Mouse (Mus musculus): ENCODE data around the gene Bpifb3. TPM values are rescaled to one million over a fixed set of nuclear protein-coding genes. Genes with fewer than 3 reads are reported as not detected.

Bpifb3 gene
- polyA plus RNA-seq, 1 experiment from 2014 or later: 0.10 TPM

DNA sequence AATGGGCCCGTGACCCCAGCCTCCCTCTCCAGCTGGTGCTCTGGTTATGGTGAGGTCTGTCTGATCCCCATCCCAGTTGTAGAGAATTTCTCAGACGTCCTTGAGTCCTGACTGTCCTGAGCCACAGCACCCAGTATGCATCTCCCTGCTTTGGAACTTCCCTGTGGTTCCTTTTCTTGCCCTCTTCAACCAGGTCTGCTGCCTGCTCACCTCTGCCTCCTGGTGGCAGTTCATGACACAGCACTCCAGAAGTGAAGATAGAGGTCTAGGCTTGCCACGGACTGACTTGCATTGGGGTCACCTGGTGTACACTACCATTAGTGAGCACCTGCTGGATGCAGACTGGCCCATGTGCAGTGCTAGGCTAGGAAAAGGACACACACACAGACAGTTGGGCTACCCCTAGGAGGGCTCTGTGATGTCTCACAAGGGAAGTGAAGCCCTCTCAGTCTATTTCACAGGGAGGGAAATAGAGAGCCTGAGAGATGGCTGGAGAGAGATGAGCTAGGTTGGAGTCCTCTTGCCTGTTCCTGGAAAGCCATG, 11.9 kb downstream of the Bpifb3 start:
- 47% methylated on average over 3 of the region's 3 CpGs for WGBS
- Histone ChIP-seq H3K9ac (ENCODE audit: low read depth, low read length) (no peak overlapping the region), H3K4me2 (ENCODE audit: low read depth, low read length) (no peak overlapping the region), H3K27me3 (replicated peaks; ENCODE audit: control insufficient read depth, insufficient read depth, low read length) (no peaks in the 10 kb centered on the region), H3K9me3 (ENCODE audit: control insufficient read depth, low read length) (no peaks in the 10 kb centered on the region), H3K4me3 (ENCODE audit: low read depth, low read length) (no peak overlapping the region), H3K36me3 (ENCODE audit: control insufficient read depth, insufficient read depth, low read length) (no peaks in the 10 kb centered on the region), H3K27ac (replicated peaks; ENCODE audit: low read depth, low read length) (no peak overlapping the region), H3K4me1 (ENCODE audit: control insufficient read depth, insufficient read depth, low read length) (no peaks in the 10 kb centered on the region)
- DNase-seq (ENCODE audit: low spot score) (peak; percentile 10), ATAC-seq (ENCODE audit: low read depth) (no peak)

DNA sequence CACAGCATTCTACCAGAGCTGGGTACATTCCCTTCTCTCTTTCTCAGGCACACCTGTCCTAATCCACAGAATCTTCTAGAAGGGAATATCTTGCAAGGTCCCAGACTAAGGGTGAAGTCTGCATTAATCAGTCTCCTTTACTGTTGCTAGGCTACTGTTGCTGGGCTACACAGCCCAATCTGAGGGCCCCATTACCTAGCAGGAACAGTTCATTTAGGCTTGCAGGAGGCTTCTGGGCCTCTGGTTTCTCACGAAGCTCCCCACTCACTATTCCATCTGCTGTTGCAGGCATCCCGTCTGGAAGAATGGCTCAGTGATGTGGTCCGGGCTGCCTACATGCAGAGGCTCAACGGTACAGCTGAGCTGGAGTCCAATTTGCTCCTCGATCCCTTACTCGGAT, 13.1 kb downstream of the Bpifb3 start:
- H3K4me3 ChIP-seq (ENCODE audit: low read depth, low read length): no peak overlapping the region
- no peaks in the 10 kb centered on the region for H3K9me3 ChIP-seq (ENCODE audit: control insufficient read depth, low read length)
- H3K9ac ChIP-seq (ENCODE audit: low read depth, low read length): no peak overlapping the region
- no peak overlapping the region for H3K27ac ChIP-seq (replicated peaks; ENCODE audit: low read depth, low read length)
- WGBS: 82% methylated on average over 6 of the region's 6 CpGs
- no peaks in the 10 kb centered on the region for H3K4me1 ChIP-seq (ENCODE audit: control insufficient read depth, insufficient read depth, low read length)
- no peak for DNase-seq (ENCODE audit: low spot score)
- ATAC-seq (ENCODE audit: low read depth): no peak
- no peaks in the 10 kb centered on the region for H3K36me3 ChIP-seq (ENCODE audit: control insufficient read depth, insufficient read depth, low read length)
- no peak overlapping the region for H3K4me2 ChIP-seq (ENCODE audit: low read depth, low read length)
- H3K27me3 ChIP-seq (replicated peaks; ENCODE audit: control insufficient read depth, insufficient read depth, low read length): no peaks in the 10 kb centered on the region

- 61% methylated on average over 6 of the region's 6 CpGs for WGBS
- DNase-seq (ENCODE audit: low spot score) (no peak), ATAC-seq (ENCODE audit: low read depth) (no peak)
- H3K27me3 ChIP-seq (replicated peaks; ENCODE audit: control insufficient read depth, insufficient read depth, low read length): no peaks in the 10 kb centered on the region
- no peak overlapping the region for H3K4me3 ChIP-seq (ENCODE audit: low read depth, low read length)
- H3K4me2 ChIP-seq (ENCODE audit: low read depth, low read length): no peak overlapping the region
- H3K36me3 ChIP-seq (ENCODE audit: control insufficient read depth, insufficient read depth, low read length): no peaks in the 10 kb centered on the region
- H3K27ac ChIP-seq (replicated peaks; ENCODE audit: low read depth, low read length): no peak overlapping the region
- no peak overlapping the region for H3K9ac ChIP-seq (ENCODE audit: low read depth, low read length)
- H3K4me1 ChIP-seq (ENCODE audit: control insufficient read depth, insufficient read depth, low read length): no peaks in the 10 kb centered on the region
- H3K9me3 ChIP-seq (ENCODE audit: control insufficient read depth, low read length): no peaks in the 10 kb centered on the region
Observed at GRCm38 (mm10) chr2:153933311-153933710, 15.3 kb downstream of the Bpifb3 start.

DNA sequence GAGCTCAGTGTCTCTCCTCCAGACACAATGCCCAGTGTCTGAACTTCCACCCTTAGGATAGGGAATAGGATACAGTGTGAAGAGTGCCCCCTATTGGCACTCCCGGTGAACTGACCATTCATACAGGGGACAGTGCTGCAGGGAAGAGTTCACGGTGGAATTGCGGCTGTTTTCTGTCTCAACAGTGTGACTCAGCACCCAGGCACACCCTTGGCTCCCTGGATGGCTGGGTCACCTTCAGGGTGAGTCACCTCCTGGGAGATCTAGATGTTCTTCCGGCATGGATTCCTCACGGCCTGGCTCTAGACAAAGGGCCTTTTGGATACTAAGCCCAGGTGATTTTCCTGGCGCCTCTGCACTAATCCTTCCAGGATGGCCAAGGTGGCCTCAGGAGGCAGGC, 17.3 kb downstream of the Bpifb3 start:
- DNase-seq (ENCODE audit: low spot score) (no peak), ATAC-seq (ENCODE audit: low read depth) (no peak)
- Histone ChIP-seq H3K4me2 (ENCODE audit: low read depth, low read length) (no peak overlapping the region), H3K9ac (ENCODE audit: low read depth, low read length) (no peak overlapping the region), H3K9me3 (ENCODE audit: control insufficient read depth, low read length) (no peaks in the 10 kb centered on the region), H3K27ac (replicated peaks; ENCODE audit: low read depth, low read length) (no peak overlapping the region), H3K36me3 (ENCODE audit: control insufficient read depth, insufficient read depth, low read length) (no peaks in the 10 kb centered on the region), H3K4me1 (ENCODE audit: control insufficient read depth, insufficient read depth, low read length) (no peaks in the 10 kb centered on the region), H3K4me3 (ENCODE audit: low read depth, low read length) (no peak overlapping the region), H3K27me3 (replicated peaks; ENCODE audit: control insufficient read depth, insufficient read depth, low read length) (no peaks in the 10 kb centered on the region)
- 86% methylated on average over 6 of the region's 6 CpGs for WGBS

DNA sequence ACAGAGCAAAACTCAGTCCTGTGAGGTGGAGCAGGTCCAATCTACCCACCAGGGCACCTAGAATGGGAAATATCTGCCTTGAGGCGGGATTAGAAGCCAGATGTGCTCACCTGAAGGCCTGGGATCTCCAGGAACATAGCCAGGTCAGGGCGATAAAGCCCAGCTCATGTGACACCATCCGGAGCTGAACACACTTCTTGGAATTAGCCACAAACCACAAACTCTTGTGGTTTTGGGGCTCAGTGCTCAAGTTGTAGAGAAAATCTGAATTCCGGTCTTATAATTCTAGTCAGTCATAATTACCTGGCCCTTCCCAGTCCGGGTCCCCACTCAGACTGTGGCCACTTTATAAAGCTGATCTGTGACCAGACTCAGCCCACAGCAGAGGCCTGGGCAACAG, 19.8 kb downstream of the Bpifb3 start, which contains the start of gene Bpifb4:
Gene Bpifb4 (plus strand): TSS at position 370 of the 400 bp plus-strand sequence.
- no peaks in the 10 kb centered on the region for H3K36me3 ChIP-seq (ENCODE audit: control insufficient read depth, insufficient read depth, low read length)
- H3K4me2 ChIP-seq (ENCODE audit: low read depth, low read length): no peak within 1 kb of the TSS
- DNase-seq (ENCODE audit: low spot score) (no peak), ATAC-seq (ENCODE audit: low read depth) (no peak)
- no peak within 1 kb of the TSS for H3K4me3 ChIP-seq (ENCODE audit: low read depth, low read length)
- no peaks in the 10 kb centered on the region for H3K9me3 ChIP-seq (ENCODE audit: control insufficient read depth, low read length)
- H3K4me1 ChIP-seq (ENCODE audit: control insufficient read depth, insufficient read depth, low read length): no peaks in the 10 kb centered on the region
- H3K27me3 ChIP-seq (replicated peaks; ENCODE audit: control insufficient read depth, insufficient read depth, low read length): no peaks in the 10 kb centered on the region
- no peak within 1 kb of the TSS for H3K9ac ChIP-seq (ENCODE audit: low read depth, low read length)
- WGBS: 70% methylated on average over 5 of the region's 5 CpGs
- no peak within 1 kb of the TSS for H3K27ac ChIP-seq (replicated peaks; ENCODE audit: low read depth, low read length)

- Histone ChIP-seq H3K27me3 (replicated peaks; ENCODE audit: control insufficient read depth, insufficient read depth, low read length) (no peaks in the 10 kb centered on the region), H3K4me1 (ENCODE audit: control insufficient read depth, insufficient read depth, low read length) (no peaks in the 10 kb centered on the region), H3K36me3 (ENCODE audit: control insufficient read depth, insufficient read depth, low read length) (no peaks in the 10 kb centered on the region), H3K4me2 (ENCODE audit: low read depth, low read length) (no peak overlapping the region), H3K4me3 (ENCODE audit: low read depth, low read length) (no peak overlapping the region), H3K9me3 (ENCODE audit: control insufficient read depth, low read length) (no peaks in the 10 kb centered on the region), H3K9ac (ENCODE audit: low read depth, low read length) (no peak overlapping the region), H3K27ac (replicated peaks; ENCODE audit: low read depth, low read length) (no peak overlapping the region)
- ATAC-seq (ENCODE audit: low read depth) (no peak), DNase-seq (ENCODE audit: low spot score) (peak; percentile 23)
- 34% methylated on average over 3 of the region's 3 CpGs for WGBS
Observed at GRCm38 (mm10) chr2:153943537-153943936, 25.5 kb downstream of the Bpifb3 start.

DNA sequence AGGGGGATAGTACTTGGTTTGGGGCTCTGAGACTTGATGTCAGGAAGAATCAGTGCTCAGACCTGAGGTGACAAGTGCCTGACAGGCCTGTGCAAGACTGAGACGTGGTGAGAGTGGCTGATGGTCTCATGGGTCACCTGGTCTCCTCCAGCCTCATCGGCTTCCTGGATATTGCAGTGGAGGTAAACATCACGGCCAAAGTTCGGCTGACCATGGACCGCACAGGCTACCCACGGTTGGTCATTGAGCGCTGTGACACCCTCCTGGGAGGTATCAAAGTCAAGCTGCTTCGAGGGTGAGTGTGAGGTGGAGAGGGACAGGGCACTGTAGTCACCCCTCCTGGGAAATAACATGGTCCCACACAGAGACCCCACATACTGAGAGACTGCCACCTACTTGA, 26.5 kb downstream of the Bpifb3 start:
- H3K9ac ChIP-seq (ENCODE audit: low read depth, low read length): no peak overlapping the region
- ATAC-seq (ENCODE audit: low read depth): no peak
- WGBS: 78% methylated on average over 8 of the region's 8 CpGs

DNA sequence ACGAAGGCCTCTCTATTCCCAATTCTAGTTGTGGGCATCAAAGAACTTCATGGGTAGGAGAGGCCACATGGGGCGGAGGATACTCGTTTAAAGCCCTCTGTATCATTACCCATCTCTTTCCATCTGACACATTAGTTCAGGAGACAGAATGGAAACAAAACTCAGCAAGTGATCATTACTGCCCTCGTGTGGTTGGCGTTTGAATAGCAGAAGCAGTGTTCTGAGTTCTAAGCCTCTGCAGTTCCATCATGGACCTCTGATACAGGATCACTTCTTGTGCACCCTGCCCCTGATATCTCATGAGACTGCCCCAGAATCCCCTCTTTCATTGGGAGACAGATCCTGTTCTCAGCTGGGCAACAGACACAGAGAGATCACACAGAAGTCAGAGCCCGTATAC, 34.9 kb downstream of the Bpifb3 start:
- Histone ChIP-seq H3K27me3 (replicated peaks; ENCODE audit: control insufficient read depth, insufficient read depth, low read length) (no peaks in the 10 kb centered on the region), H3K27ac (replicated peaks; ENCODE audit: low read depth, low read length) (no peak overlapping the region), H3K4me3 (ENCODE audit: low read depth, low read length) (no peak overlapping the region), H3K36me3 (ENCODE audit: control insufficient read depth, insufficient read depth, low read length) (no peaks in the 10 kb centered on the region), H3K9ac (ENCODE audit: low read depth, low read length) (no peak overlapping the region), H3K4me2 (ENCODE audit: low read depth, low read length) (no peak overlapping the region), H3K4me1 (ENCODE audit: control insufficient read depth, insufficient read depth, low read length) (no peaks in the 10 kb centered on the region), H3K9me3 (ENCODE audit: control insufficient read depth, low read length) (no peaks in the 10 kb centered on the region)
- 27% methylated on average over 6 of the region's 6 CpGs for WGBS
- DNase-seq (ENCODE audit: low spot score) (peak; percentile 35), ATAC-seq (ENCODE audit: low read depth) (no peak)

More for the DNA sequence above, 26.5 kb downstream of the Bpifb3 start:
- no peaks in the 10 kb centered on the region for H3K27me3 ChIP-seq (replicated peaks; ENCODE audit: control insufficient read depth, insufficient read depth, low read length)
- DNase-seq (ENCODE audit: low spot score): no peak
- no peaks in the 10 kb centered on the region for H3K4me1 ChIP-seq (ENCODE audit: control insufficient read depth, insufficient read depth, low read length)
- no peak overlapping the region for H3K4me2 ChIP-seq (ENCODE audit: low read depth, low read length)
- H3K4me3 ChIP-seq (ENCODE audit: low read depth, low read length): no peak overlapping the region
- no peaks in the 10 kb centered on the region for H3K9me3 ChIP-seq (ENCODE audit: control insufficient read depth, low read length)
- no peaks in the 10 kb centered on the region for H3K36me3 ChIP-seq (ENCODE audit: control insufficient read depth, insufficient read depth, low read length)
- H3K27ac ChIP-seq (replicated peaks; ENCODE audit: low read depth, low read length): no peak overlapping the region

GRCm38 (mm10) chr2:153953836-153954235, 35.8 kb downstream of the Bpifb3 start:
- peak; percentile 60 for ATAC-seq (ENCODE audit: low read depth)
- Histone ChIP-seq H3K9me3 (ENCODE audit: control insufficient read depth, low read length) (no peaks in the 10 kb centered on the region), H3K27ac (replicated peaks; ENCODE audit: low read depth, low read length) (no peak overlapping the region), H3K4me1 (ENCODE audit: control insufficient read depth, insufficient read depth, low read length) (no peaks in the 10 kb centered on the region), H3K36me3 (ENCODE audit: control insufficient read depth, insufficient read depth, low read length) (no peaks in the 10 kb centered on the region), H3K4me2 (ENCODE audit: low read depth, low read length) (0 out of 2 replicates have a peak overlapping the region, but pooled peaks have one; percentile 23), H3K4me3 (ENCODE audit: low read depth, low read length) (no peak overlapping the region), H3K9ac (ENCODE audit: low read depth, low read length) (no peak overlapping the region), H3K27me3 (replicated peaks; ENCODE audit: control insufficient read depth, insufficient read depth, low read length) (no peaks in the 10 kb centered on the region)
- peak; percentile 56 for DNase-seq (ENCODE audit: low spot score)
- 0% methylated on average over 6 of the region's 6 CpGs for WGBS
